Mouse (Mus musculus) frontal cortex, postnatal 36 days (tissue): ENCODE results near the gene Mrpl54.
A peak's percentile ranks its signal among the peaks of the same experiment; 100 is the strongest.
"Not testable (repeated sequence)": the region's sequence is repeated elsewhere in the genome, so short reads cannot be mapped to it uniquely, and the experiment has no call there.

Experiments used
- DNase-seq, 2 experiments: peaks; one replicate each; pipeline ENCODE4 v3.0.0; 2022; ENCODE audit warnings: low spot score in 2 of 2

The Mrpl54 gene

GRCm38 (mm10) chr10:81229735-81230437 lies 36.8 kb downstream of the Mrpl54 start:
- DNase-seq, result peak; percentile 38 to 57

GRCm38 (mm10) chr10:81223731-81224130 lies 43.0 kb downstream of the Mrpl54 start:
- DNase-seq, result not testable (repeated sequence)

GRCm38 (mm10) chr10:81221402-81222015 lies 45.2 kb downstream of the Mrpl54 start:
- no peak for DNase-seq

DNA sequence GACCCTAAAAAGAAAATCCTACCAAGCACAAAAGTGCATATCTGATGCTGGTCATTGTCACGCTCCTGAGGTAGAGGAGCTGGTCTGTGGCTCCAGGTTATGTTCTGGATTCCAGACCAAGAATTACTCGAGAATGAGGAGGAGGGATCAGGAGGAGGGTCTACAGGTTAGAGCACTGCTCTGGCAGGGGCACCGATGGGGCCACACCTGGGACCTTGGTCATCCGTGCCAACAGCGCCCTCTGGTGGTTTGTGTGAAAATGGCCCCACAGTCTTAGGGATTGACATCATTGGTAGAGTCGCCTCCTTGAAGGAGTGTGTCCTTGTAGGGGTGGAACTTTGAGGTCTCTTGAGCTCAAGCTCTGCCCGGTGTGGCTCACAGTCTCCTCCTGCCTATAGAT lies 48.8 kb downstream of the Mrpl54 start:
- DNase-seq, result peak; percentile 43 to 50

GRCm38 (mm10) chr10:81217267-81217666 lies 49.5 kb downstream of the Mrpl54 start:
- DNase-seq, result not testable (repeated sequence)

- DNase-seq, result no peak
Measured at GRCm38 (mm10) chr10:81216810-81217209, 49.9 kb downstream of the Mrpl54 start.

DNA sequence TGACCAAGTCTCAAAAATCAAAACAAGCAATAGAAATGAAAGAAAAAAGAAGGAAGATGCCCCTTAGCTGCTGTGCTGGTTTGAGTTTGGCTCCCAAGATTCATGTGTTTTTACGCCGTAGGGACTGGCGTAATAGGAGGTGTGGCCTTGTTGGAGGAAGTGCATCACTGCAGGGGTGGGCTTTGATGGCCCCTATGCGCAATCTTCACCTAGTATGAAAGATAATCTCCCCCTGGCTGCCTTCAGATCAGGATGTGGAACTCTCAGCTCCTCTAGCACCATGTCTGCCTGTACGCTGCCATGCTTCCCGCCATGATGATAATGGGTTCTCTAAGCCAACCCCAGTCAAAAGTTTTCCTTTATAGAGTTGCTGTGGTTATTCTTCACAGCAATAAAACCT lies 50.5 kb downstream of the Mrpl54 start:
- DNase-seq, result no peak
